Mouse (Mus musculus): ENCODE measurements around the gene Kank4. TPM values are rescaled to one million over a fixed set of nuclear protein-coding genes. Genes with fewer than 3 reads are reported as not detected.
"Not testable (repeated sequence)": the region's sequence is repeated elsewhere in the genome, so short reads cannot be mapped to it uniquely, and the experiment has no call there.

Gene Kank4
- total RNA-seq (2018; cell fraction: chromatin; rRNA removed): under 1 TPM in 1 of 26 experiments, not detected in 25; 0.13 TPM
- not detected for total RNA-seq (2018; cell fraction: cytosol; rRNA removed)
- total RNA-seq (2018; cell fraction: nucleus; rRNA removed): not detected
- not detected in 3 replicates for polyA plus RNA-seq (2018)

- Histone ChIP-seq H3K27ac (no peak within 1 kb of the TSS), H3K4me3 (ENCODE audit: inconsistent target) (no peak within 1 kb of the TSS), H3K36me3 (ENCODE audit: inconsistent target) (no peaks in the 10 kb centered on the region), H3K79me2 (ENCODE audit: inconsistent target) (no peaks in the 10 kb centered on the region)
- 2% methylated on average over 53 of the region's 72 CpGs for WGBS (ENCODE audit: missing documents)
Observed at GRCm38 (mm10) chr4:98817184-98817911, at the start of gene Kank4. TSS of gene Kank4 (minus strand) at chr4:98817537.

GRCm38 (mm10) chr4:98865386-98866237 is 48.3 kb upstream of the Kank4 start:
- Histone ChIP-seq H3K36me3 (ENCODE audit: inconsistent target) (no peaks in the 10 kb centered on the region), H3K79me2 (ENCODE audit: inconsistent target) (no peaks in the 10 kb centered on the region), H3K4me3 (ENCODE audit: inconsistent target) (no peak overlapping the region), H3K27ac (no peak overlapping the region)
- WGBS (ENCODE audit: missing documents): 94% methylated on average over 14 of the region's 14 CpGs

GRCm38 (mm10) chr4:98864546-98864945 is 47.2 kb upstream of the Kank4 start:
- Histone ChIP-seq H3K27ac (no peak overlapping the region), H3K36me3 (ENCODE audit: inconsistent target) (no peaks in the 10 kb centered on the region), H3K79me2 (ENCODE audit: inconsistent target) (no peaks in the 10 kb centered on the region), H3K4me3 (ENCODE audit: inconsistent target) (no peak overlapping the region)
- 100% methylated on average over 2 of the region's 3 CpGs for WGBS (ENCODE audit: missing documents)

- Histone ChIP-seq H3K27ac (no peak overlapping the region), H3K79me2 (ENCODE audit: inconsistent target) (no peaks in the 10 kb centered on the region), H3K36me3 (ENCODE audit: inconsistent target) (no peaks in the 10 kb centered on the region), H3K4me3 (ENCODE audit: inconsistent target) (no peak overlapping the region)
- 77% methylated on average over 1 of the region's 2 CpGs for WGBS (ENCODE audit: missing documents)
Observed at GRCm38 (mm10) chr4:98864094-98864493, 46.8 kb upstream of the Kank4 start.

GRCm38 (mm10) chr4:98863451-98863850 is 46.1 kb upstream of the Kank4 start:
- no peak overlapping the region for H3K27ac ChIP-seq
- WGBS (ENCODE audit: missing documents): 89% methylated on average over 2 of the region's 2 CpGs

GRCm38 (mm10) chr4:98858151-98858855 is 41.0 kb upstream of the Kank4 start:
- 67% methylated on average over 4 of the region's 4 CpGs for WGBS (ENCODE audit: missing documents)
- Histone ChIP-seq H3K27ac (no peak overlapping the region), H3K36me3 (ENCODE audit: inconsistent target) (no peaks in the 10 kb centered on the region), H3K79me2 (ENCODE audit: inconsistent target) (no peaks in the 10 kb centered on the region), H3K4me3 (ENCODE audit: inconsistent target) (no peak overlapping the region)

More at GRCm38 (mm10) chr4:98863451-98863850, 46.1 kb upstream of the Kank4 start:
- no peaks in the 10 kb centered on the region for H3K36me3 ChIP-seq (ENCODE audit: inconsistent target)
- no peaks in the 10 kb centered on the region for H3K79me2 ChIP-seq (ENCODE audit: inconsistent target)
- H3K4me3 ChIP-seq (ENCODE audit: inconsistent target): no peak overlapping the region

GRCm38 (mm10) chr4:98857037-98857648 is 39.8 kb upstream of the Kank4 start:
- H3K4me3 ChIP-seq (ENCODE audit: inconsistent target): no peak overlapping the region
- no peaks in the 10 kb centered on the region for H3K79me2 ChIP-seq (ENCODE audit: inconsistent target)
- no peak overlapping the region for H3K27ac ChIP-seq
- no peaks in the 10 kb centered on the region for H3K36me3 ChIP-seq (ENCODE audit: inconsistent target)
- WGBS (ENCODE audit: missing documents): 83% methylated on average over 11 of the region's 11 CpGs

GRCm38 (mm10) chr4:98853926-98854325 is 36.6 kb upstream of the Kank4 start:
- Histone ChIP-seq H3K27ac (no peak overlapping the region), H3K4me3 (ENCODE audit: inconsistent target) (no peak overlapping the region), H3K79me2 (ENCODE audit: inconsistent target) (no peaks in the 10 kb centered on the region), H3K36me3 (ENCODE audit: inconsistent target) (no peaks in the 10 kb centered on the region)
- WGBS (ENCODE audit: missing documents): 86% methylated on average over 4 of the region's 4 CpGs

- 11% methylated on average over 1 of the region's 1 CpGs for WGBS (ENCODE audit: missing documents)
- H3K27ac ChIP-seq; H3K36me3 ChIP-seq (ENCODE audit: inconsistent target): not testable (repeated sequence)
Observed at GRCm38 (mm10) chr4:98850485-98850884, 33.1 kb upstream of the Kank4 start.

GRCm38 (mm10) chr4:98847120-98847885 is 30.0 kb upstream of the Kank4 start:
- Histone ChIP-seq H3K4me3 (ENCODE audit: inconsistent target) (no peak overlapping the region), H3K27ac (no peak overlapping the region), H3K36me3 (ENCODE audit: inconsistent target) (no peaks in the 10 kb centered on the region), H3K79me2 (ENCODE audit: inconsistent target) (no peaks in the 10 kb centered on the region)
- WGBS (ENCODE audit: missing documents): 89% methylated on average over 6 of the region's 6 CpGs

More at GRCm38 (mm10) chr4:98850485-98850884, 33.1 kb upstream of the Kank4 start:
- H3K4me3 ChIP-seq (ENCODE audit: inconsistent target); H3K79me2 ChIP-seq (ENCODE audit: inconsistent target): not testable (repeated sequence)

GRCm38 (mm10) chr4:98846396-98846795 is 29.1 kb upstream of the Kank4 start:
- WGBS (ENCODE audit: missing documents): 71% methylated on average over 3 of the region's 3 CpGs
- no peak overlapping the region for H3K4me3 ChIP-seq (ENCODE audit: inconsistent target)

GRCm38 (mm10) chr4:98845687-98846125 is 28.4 kb upstream of the Kank4 start:
- H3K4me3 ChIP-seq (ENCODE audit: inconsistent target): no peak overlapping the region
- WGBS (ENCODE audit: missing documents): 89% methylated on average over 8 of the region's 8 CpGs
- no peak overlapping the region for H3K27ac ChIP-seq
- H3K79me2 ChIP-seq (ENCODE audit: inconsistent target): no peaks in the 10 kb centered on the region
- no peaks in the 10 kb centered on the region for H3K36me3 ChIP-seq (ENCODE audit: inconsistent target)

More at GRCm38 (mm10) chr4:98846396-98846795, 29.1 kb upstream of the Kank4 start:
- Histone ChIP-seq H3K36me3 (ENCODE audit: inconsistent target) (no peaks in the 10 kb centered on the region), H3K27ac (no peak overlapping the region), H3K79me2 (ENCODE audit: inconsistent target) (no peaks in the 10 kb centered on the region)

- WGBS (ENCODE audit: missing documents): 74% methylated on average over 4 of the region's 4 CpGs
- Histone ChIP-seq H3K79me2 (ENCODE audit: inconsistent target) (no peaks in the 10 kb centered on the region), H3K4me3 (ENCODE audit: inconsistent target) (no peak overlapping the region), H3K36me3 (ENCODE audit: inconsistent target) (no peaks in the 10 kb centered on the region), H3K27ac (no peak overlapping the region)
Observed at GRCm38 (mm10) chr4:98845201-98845600, 27.9 kb upstream of the Kank4 start.
